Mouse (Mus musculus) R1 (cell line): ENCODE measurements around the gene Acacb.
A peak's percentile ranks its signal among the peaks of the same experiment; 100 is the strongest.

Experiments used
- DNase-seq: peaks from one replicate; pipeline ENCODE4 v3.0.0-alpha.2; 2018; ENCODE audit warnings: low read depth, low spot score

Acacb gene

GRCm38 (mm10) chr5:114268646-114269045 lies 122.3 kb downstream of the Acacb start:
- DNase-seq: no peak

DNA sequence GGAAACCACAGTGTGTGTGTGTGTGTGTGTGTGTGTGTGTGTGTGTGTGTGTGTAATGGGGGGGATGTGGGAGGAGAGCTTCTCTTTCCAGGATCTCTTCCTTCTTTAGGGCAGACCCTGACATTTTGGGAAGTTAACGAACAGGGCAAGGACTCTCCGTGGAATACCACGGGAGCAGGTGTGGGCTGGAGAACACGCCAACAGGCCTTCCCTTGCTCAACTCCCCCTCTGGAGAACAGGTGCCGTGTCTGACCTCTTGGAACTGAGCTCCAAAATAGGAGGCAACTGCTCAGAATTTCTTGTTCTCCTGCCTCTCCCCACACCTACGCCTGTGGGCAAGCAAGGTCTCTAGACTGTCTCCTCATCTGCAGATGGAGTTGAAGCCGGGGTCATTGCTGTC lies 123.2 kb downstream of the Acacb start:
- DNase-seq: no peak

DNA sequence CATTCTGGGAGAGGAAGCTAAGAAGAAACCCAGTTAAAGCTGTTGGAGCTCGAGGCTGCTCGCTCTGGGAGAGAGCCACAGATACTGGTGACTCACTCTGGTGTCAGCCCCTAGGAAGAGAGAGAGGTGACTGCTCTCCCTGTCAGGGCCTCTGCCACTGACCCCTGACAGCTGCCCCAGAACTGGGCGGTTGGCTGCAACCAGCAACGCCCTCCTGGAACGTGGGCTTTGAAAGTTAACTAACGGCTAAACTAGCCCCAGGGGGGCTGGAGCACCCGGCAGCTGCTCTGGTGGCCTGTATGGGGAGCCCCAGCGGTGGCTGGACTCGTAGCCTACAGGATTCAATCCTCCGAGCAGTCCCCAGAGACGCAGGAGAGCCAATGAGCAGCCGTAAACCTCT lies 123.6 kb downstream of the Acacb start:
- no peak for DNase-seq

DNA sequence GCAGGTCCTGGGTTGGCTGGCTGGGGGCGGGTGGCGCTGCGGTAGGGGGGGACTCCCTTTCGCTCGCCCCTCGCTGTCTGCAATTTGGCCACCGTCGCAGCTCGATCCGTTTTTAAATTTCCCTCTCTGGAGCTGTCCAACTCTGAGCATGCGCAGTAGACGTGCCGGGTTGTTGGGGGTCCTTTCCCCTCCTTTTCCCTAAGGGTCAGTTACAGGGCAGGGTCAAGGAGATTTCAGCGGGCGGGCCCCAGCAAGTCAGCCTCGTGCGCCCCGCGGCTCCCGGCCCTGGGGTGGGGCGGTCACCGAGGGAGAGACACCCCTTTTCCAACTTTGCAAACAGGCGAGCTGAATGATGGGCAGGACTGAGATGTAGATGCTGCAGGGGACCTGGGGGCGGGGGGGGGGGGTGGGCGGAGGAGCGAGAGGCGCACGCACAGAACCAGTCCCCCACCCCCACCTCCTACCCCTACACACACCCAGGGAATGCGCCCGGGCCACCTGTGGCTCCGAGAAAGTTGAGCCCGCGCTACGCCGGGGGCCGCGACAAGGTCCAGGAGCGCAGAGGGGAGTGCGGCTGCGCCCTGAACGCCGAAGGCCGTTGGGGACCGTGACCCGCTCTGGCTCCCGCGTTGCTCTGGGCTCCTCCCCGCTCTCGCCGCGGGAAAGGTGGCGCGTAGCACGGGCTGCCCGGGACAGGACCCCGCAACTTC lies 127.5 kb downstream of the Acacb start, which contains the start of gene Foxn4:
TSS of gene Foxn4 (minus strand) at position 115 of the 710 bp plus-strand sequence.
- DNase-seq: peak; percentile 80

DNA sequence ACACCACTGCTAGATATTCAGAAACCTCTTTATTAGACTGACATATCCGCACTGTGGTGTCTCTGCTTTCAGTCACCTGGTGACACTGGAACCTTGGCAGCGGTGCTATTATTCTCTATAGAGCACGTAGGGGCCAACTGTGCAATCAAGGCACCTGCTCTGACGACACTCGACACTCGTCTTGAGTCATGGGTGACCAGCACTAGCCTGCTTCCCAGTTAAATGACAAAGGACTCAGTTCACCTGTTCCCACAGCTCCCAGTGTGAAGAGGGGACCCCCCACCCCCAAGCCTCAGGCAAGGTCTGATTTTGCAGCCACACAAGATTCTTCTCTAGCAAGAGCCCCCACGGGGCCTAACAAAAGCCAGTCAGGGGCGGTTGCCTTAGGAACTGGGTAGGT lies 129.0 kb downstream of the Acacb start:
- DNase-seq: no peak

- no peak for DNase-seq
Measured at GRCm38 (mm10) chr5:114275991-114276390, 129.7 kb downstream of the Acacb start.

DNA sequence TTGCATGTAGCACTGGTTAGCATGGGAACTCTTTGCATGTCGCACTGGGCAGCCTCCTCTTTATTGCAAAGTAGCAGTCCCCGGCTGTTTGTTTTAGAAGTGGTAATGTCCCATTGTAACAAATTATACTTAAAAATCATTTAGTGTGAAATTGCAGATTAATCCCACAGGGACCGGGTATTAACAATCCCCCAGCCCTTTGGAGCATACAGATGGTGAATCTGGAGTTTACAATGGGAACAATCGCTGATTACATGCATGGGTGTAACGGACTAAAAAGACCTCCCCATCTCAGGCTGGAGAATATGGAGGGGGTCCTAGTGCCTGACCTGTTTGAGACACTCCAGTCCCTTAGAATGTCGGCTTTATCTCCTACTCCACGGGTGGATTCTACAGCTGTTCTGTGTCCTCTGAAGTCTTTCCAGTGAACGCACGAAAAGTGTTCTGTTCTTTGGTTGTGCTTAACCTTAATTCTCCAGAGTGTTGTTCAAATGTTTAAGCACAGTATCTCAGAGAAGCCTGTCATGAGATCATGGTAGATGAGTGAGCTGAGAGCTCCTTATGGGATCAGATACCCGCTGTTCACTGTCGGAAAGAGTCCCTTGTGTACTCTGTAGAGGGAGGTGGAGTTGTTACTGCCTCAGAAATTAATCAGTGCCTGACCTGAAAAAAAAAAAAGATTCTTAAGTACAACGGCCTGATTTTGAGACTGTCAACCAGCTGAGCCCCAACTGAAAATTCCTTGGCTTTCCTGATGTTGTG lies 133.2 kb downstream of the Acacb start:
- DNase-seq: no peak

GRCm38 (mm10) chr5:114282346-114282745 lies 136.0 kb downstream of the Acacb start:
- DNase-seq: no peak

GRCm38 (mm10) chr5:114284604-114285397 lies 138.5 kb downstream of the Acacb start:
- no peak for DNase-seq

GRCm38 (mm10) chr5:114285398-114285700 lies 139.0 kb downstream of the Acacb start:
- DNase-seq: no peak

- DNase-seq: peak; percentile 54
Measured at GRCm38 (mm10) chr5:114286102-114286501, 139.8 kb downstream of the Acacb start.

GRCm38 (mm10) chr5:114286872-114287571 lies 140.7 kb downstream of the Acacb start:
- peak; percentile 58 for DNase-seq

GRCm38 (mm10) chr5:114288396-114288795 lies 142.1 kb downstream of the Acacb start:
- DNase-seq: no peak

DNA sequence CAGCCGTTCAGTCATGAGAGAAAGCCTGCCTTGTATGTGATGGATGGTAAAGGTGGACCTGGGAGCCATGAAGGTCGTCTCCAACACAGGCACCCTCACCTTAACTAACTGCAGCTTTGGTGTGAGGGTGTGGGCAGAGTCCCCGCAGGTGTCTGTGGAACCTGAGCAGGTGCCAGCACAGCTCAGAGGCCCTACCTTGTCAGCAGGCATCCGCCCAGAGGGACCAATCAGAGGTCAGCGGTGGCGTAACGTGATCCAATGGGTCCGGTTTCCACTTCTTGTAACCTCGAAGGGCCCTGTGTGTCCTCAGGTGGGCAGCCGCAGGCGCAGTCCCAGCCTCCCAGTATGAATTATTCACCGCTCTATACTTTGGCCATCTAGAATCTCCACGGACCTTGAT lies 142.5 kb downstream of the Acacb start, which contains the start of gene Myo1h:
TSS of gene Myo1h (plus strand) at position 293 of the 400 bp plus-strand sequence.
- DNase-seq: no peak

DNA sequence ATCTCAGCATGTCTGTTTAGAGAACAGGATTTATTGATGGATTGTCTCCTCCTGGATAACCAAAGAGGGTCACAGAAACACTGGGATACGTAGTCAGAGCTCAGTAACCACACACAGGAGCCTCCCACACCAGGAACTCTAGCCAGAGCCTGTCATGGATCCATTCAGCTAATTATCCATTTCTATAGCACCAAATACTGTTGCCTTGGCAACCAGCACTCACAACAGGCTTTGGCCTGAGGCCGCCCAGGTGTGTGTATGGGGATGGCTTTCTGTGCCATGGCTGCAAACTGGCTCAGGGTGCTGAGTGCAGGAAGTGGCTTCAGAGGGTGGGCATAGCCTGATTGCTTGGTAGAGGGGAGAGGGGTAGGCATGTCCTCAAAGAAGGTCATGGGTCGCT lies 143.7 kb downstream of the Acacb start:
- peak; percentile 38 for DNase-seq

DNA sequence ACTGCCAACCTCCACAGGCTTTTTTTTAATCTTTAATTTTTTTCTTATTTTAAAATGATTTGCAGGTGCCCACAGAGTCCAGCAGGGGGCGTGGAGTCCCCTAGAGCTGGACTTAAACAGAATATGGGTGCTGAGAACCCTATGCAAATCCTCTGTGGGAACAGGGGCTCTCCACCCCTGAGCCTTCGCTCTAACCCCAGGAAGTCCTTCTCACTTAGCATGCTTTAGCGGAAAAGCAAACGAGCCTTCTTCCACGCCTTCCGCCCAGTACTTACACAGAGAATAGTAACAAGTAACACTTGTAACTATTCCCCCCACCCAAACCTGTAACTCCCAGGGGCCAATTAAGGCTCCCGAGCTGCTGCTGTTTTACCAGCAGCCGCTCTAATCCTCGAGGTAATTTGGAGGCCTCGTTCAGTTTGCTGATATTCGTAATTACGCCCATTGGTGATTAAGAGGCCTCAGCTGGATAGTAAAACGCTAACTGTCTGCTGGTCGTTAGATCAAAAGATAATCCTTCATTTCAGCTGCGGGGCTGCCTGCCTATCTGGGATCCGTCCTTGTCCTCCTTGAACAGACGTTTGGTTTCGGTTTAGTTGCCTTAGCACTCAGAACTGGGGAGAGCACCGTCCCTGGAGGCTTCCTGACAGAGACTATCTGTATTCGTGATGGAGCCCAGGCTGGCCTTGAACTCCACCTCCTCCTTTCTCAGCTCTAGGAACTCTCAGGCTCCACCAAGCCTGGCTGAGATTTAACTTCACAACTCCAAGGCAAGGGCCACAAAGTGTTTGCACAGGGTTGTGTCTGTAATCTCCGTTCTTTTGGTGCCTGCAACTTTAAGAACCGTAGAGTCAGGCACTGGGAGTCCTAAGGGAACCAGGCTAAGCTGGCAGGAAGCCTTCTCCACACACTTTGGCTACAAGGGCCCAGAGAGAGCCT lies 150.6 kb downstream of the Acacb start:
- DNase-seq: peak; percentile 67

DNA sequence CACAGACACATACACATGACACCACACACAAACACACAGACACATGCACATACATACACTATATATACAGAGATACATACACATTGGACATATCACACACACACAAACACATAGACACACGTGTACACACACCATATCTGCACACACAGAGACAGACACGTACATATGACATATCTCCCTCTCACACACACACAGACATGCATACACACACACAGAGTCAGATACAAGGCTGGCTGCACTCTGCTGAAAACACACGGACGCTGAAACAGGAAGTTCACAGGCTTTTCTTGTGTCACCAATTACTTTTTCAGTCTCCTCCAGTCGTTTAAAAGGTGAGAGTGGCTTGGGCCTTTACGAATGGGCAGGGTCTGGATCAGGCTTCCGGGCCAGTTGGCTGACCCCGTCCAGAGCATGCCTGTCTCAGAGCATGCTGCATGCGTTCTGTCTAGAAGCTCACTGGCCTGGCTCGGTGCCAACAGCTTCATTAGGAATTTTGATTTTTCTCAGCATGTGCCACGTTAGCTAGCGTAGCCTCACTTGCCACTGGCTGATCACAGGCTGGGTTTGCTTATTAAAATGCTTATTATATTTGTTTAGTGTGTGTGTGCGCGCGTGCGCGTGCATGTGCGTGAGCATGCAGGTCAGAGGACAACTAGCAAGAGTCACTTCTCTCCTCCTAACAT lies 152.0 kb downstream of the Acacb start:
- no peak for DNase-seq

DNA sequence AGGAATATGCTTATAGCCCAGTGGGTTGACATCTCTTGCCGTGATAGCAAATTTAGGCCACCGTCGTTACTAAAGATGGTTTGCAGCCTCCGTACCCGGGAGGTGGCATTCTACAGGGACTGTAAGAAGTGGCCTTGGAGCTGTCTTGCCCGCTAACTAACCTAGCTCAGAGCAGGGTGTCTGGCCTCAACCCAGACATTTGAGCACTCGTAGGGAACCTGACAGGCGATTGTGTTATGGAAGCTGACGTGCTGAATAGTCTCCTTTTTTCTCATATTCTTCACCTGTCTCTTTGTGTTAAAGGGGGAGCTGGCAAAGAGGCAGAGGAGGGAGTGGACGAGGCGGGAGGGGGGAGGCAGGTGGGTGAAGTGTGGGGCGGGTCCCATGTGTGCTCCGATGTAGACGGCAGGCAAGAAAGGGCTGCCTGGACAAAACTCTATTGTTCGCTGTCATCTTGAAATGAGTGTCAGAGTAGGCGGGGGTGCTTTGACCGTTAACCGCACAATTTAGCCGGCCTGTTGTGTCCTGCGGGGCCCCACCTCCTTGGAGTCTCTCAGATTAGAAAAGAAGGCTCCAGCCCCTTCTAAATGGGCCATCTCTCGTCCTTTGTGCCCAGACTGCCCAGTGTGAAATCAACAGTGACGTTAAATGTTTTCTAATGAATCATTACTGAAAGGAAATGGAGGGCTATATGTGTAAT lies 153.0 kb downstream of the Acacb start:
- no peak for DNase-seq

DNA sequence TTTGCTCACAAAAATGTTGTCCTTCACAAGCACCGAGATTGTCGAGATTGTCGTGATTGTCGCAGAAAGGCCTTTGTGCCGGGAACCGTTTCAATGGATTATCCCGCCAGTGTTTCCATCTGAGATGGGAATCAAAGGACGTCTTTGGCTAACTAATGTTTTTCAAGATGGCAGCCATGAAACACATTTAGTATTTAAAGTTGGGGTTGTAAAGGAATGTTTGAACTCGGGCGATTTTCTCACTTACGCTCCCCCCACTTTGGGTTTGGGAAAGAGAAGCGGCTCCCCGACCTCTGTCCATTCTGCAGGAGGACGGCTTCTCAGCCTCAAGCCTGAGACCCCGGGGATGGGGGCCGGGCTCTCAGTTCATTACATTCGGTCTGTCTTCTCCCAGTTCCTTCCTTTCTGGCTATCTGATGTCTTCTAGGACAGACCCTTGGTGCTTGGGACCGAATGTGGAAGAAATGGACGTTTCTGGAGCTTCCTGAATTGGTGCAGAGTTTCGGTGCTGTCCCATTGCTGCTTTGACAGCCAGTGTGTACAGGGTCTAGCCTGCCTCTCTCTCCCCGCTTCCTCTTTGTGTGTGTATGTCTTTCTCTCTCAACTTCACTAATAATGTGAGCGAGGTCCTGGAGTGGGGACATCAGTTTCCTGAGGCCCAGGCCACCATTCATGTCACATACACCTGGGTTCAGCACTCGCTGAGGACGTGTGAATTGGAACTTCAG lies 153.7 kb downstream of the Acacb start:
- DNase-seq: no peak
